Mouse (Mus musculus) MEL (cell line): ENCODE measurements around the gene Dnajc30. TPM values are rescaled to one million over a fixed set of nuclear protein-coding genes. Genes with fewer than 3 reads are reported as not detected.

Experiments used
- DNase-seq: peaks from one replicate; pipeline ENCODE4 v3.0.0; 2011; ENCODE audit warnings: low read depth, low spot score
- H3K27ac ChIP-seq: 2 replicates; pipeline ENCODE4 v1.5.1; 2012; ENCODE audit warnings: low read depth, mild to moderate bottlenecking, control low read depth, low read length, moderate library complexity; ENCODE audit not compliant: control insufficient read depth
- H3K27me3 ChIP-seq, 2 experiments: fragments of 150-350 bp in 1 of 2; sonication (generic) in 1 of 2; 2 replicates each; pipeline ENCODE4 v1.6.1; 2012; ENCODE audit warnings: low read length in 2 of 2, mild to moderate bottlenecking in 2 of 2, improper control_type of control experiment in 1 of 2, moderate library complexity in 1 of 2; ENCODE audit not compliant: insufficient read depth in 2 of 2, control insufficient read depth in 1 of 2
- H3K36me3 ChIP-seq, 2 experiments: 2 replicates each; pipeline ENCODE4 v1.6.1; 2012 to 2014; ENCODE audit warnings: low read length in 2 of 2, improper control_type of control experiment in 1 of 2, inconsistent platforms in 1 of 2, mild to moderate bottlenecking in 1 of 2; ENCODE audit not compliant: insufficient read depth in 2 of 2, control insufficient read depth in 1 of 2
- H3K4me1 ChIP-seq, 2 experiments: fragments of 150-350 bp in 1 of 2; sonication (generic) in 1 of 2; 2 replicates each; pipeline ENCODE4 v1.6.1; 2012; ENCODE audit warnings: low read length in 2 of 2, improper control_type of control experiment in 1 of 2, mild to moderate bottlenecking in 1 of 2; ENCODE audit not compliant: insufficient read depth in 2 of 2, control insufficient read depth in 1 of 2
- H3K4me3 ChIP-seq, 2 experiments: fragments of 150-350 bp in 1 of 2; sonication (generic) in 1 of 2; 2 replicates each; pipeline ENCODE4 v1.5.1; 2012; ENCODE audit warnings: low read depth in 2 of 2, low read length in 2 of 2, mild to moderate bottlenecking in 2 of 2, moderate library complexity in 2 of 2, control low read depth in 1 of 2, improper control_type of control experiment in 1 of 2; ENCODE audit not compliant: control insufficient read depth in 1 of 2, insufficient read depth in 1 of 2
- H3K79me2 ChIP-seq: 2 replicates; pipeline ENCODE4 v1.6.1; 2012; ENCODE audit warnings: mild to moderate bottlenecking, low read length, moderate library complexity; ENCODE audit not compliant: control insufficient read depth, poor library complexity, insufficient read depth
- H3K9ac ChIP-seq: 2 replicates; pipeline ENCODE4 v1.6.1; 2012; ENCODE audit warnings: low read depth, mild to moderate bottlenecking, control low read depth, low read length, moderate library complexity; ENCODE audit not compliant: control insufficient read depth, poor library complexity, severe bottlenecking
- H3K9me3 ChIP-seq: fragments of 150-350 bp; sonication (generic); replicated peaks from 2 replicates; pipeline ENCODE4 v1.6.1; 2012; ENCODE audit warnings: mild to moderate bottlenecking, low read length, improper control_type of control experiment, moderate library complexity; ENCODE audit not compliant: insufficient read depth
- BHLHE40 ChIP-seq: IDR thresholded peaks from 2 replicates; pipeline ENCODE4 v1.6.1; 2012; ENCODE audit warnings: low read depth, mild to moderate bottlenecking, inconsistent platforms, low read length, improper control_type of control experiment, borderline replicate concordance
- CTCF ChIP-seq, 3 experiments: IDR thresholded peaks in 2 of 3; conservative IDR thresholded peaks in 1 of 3; 2 replicates each; pipeline ENCODE4 v1.5.1; 2011 to 2012; ENCODE audit warnings: low read length in 3 of 3, low read depth in 2 of 3, mild to moderate bottlenecking in 2 of 3, improper control_type of control experiment in 1 of 3, inconsistent platforms in 1 of 3, mixed read lengths in 1 of 3, moderate library complexity in 1 of 3; ENCODE audit not compliant: control insufficient read depth in 1 of 3, insufficient read depth in 1 of 3, poor library complexity in 1 of 3, severe bottlenecking in 1 of 3
- GABPA ChIP-seq: IDR thresholded peaks from 2 replicates; pipeline ENCODE4 v1.6.1; 2012; ENCODE audit warnings: low read depth, mild to moderate bottlenecking, inconsistent platforms, low read length, improper control_type of control experiment, moderate library complexity
- HCFC1 ChIP-seq: IDR thresholded peaks from 2 replicates; pipeline ENCODE4 v1.6.1; 2012; ENCODE audit warnings: low read depth, mild to moderate bottlenecking, inconsistent platforms, low read length, improper control_type of control experiment, moderate library complexity
- JUND ChIP-seq: IDR thresholded peaks from 2 replicates; pipeline ENCODE4 v1.6.1; 2011; ENCODE audit warnings: low read depth, mild to moderate bottlenecking, improper control_type of control experiment, low read length
- MAZ ChIP-seq: IDR thresholded peaks from 2 replicates; pipeline ENCODE4 v1.6.1; 2012; ENCODE audit warnings: low read depth, mild to moderate bottlenecking, inconsistent platforms, low read length, improper control_type of control experiment
- MEF2A ChIP-seq: IDR thresholded peaks from 2 replicates; pipeline ENCODE4 v1.6.1; 2014; ENCODE audit warnings: low read depth, mild to moderate bottlenecking, inconsistent platforms, low read length, improper control_type of control experiment; ENCODE audit not compliant: poor library complexity, insufficient replicate concordance, severe bottlenecking; ENCODE audit errors: extremely low read depth
- POLR2AphosphoS5 ChIP-seq: IDR thresholded peaks from 2 replicates; pipeline ENCODE4 v1.6.1; 2012; ENCODE audit warnings: low read depth, borderline replicate concordance, mild to moderate bottlenecking, inconsistent platforms, low read length, moderate library complexity, mixed read lengths
- SIN3A ChIP-seq: IDR thresholded peaks from 2 replicates; pipeline ENCODE4 v1.6.1; 2012; ENCODE audit warnings: low read length, improper control_type of control experiment, inconsistent platforms
- SMC3 ChIP-seq: IDR thresholded peaks from 2 replicates; pipeline ENCODE4 v1.6.1; 2011; ENCODE audit warnings: low read depth, low read length, improper control_type of control experiment
- TAL1 ChIP-seq: IDR thresholded peaks from 2 replicates; pipeline ENCODE4 v1.6.1; 2012; ENCODE audit warnings: mild to moderate bottlenecking, inconsistent platforms, low read length, moderate library complexity, mixed read lengths
- TCF12 ChIP-seq: IDR thresholded peaks from 2 replicates; pipeline ENCODE4 v1.6.1; 2014; ENCODE audit warnings: low read depth, mild to moderate bottlenecking, inconsistent platforms, low read length, improper control_type of control experiment, moderate library complexity
- polyA plus RNA-seq, 2 experiments: library from polyadenylated mRNA; stranded (reverse) in 1 of 2; unstranded in 1 of 2; fragments of >175 nt in 1 of 2; fragments of >200 nt in 1 of 2; gene quantifications; 2 replicates each; pipeline versions ENCODE4 v1.2.1 to v1.2.4; 2012; ENCODE audit warnings: low replicate concordance in 2 of 2, low read depth in 1 of 2; ENCODE audit not compliant: insufficient read length in 2 of 2, insufficient read depth in 1 of 2, missing spikeins in 1 of 2
- total RNA-seq: library from RNA; depleted of rRNA; stranded (reverse); fragments of 300-350 nt; gene quantifications from 2 replicates; pipeline ENCODE4 v1.2.3, GENCODE M21; 2012

Gene Dnajc30
- total and polyA plus RNA-seq, 3 experiments = 7.4 to 15.6 TPM; not detected in 1

- no peak for TF ChIP-seq TCF12
- TF ChIP-seq CTCF (IDR thresholded peaks at IDR 0.05 in 2 of 3, conservative IDR thresholded peaks at IDR 0.05 in 1 of 3; ENCODE audit: control insufficient read depth in 1 of 3, insufficient read depth in 1 of 3, low read depth in 2 of 3, low read length in 3 of 3, poor library complexity in 1 of 3, severe bottlenecking in 1 of 3) = peak; percentile 26 to 55 (median 40); a peak in 5 of 6 replicates
- peak; percentile 19; the same call in 1 of the 2 replicates for TF ChIP-seq SMC3
- peaks cover 0 to 3% of the 10 kb centered on the region in 2 experiments; a peak in 1 of 4 replicates for H3K4me1 ChIP-seq
- H3K4me3 ChIP-seq = no peak overlapping the region
Observed at GRCm38 (mm10) chr5:135016224-135016759, 47.7 kb upstream of the Dnajc30 start.

GRCm38 (mm10) chr5:135021814-135022213 lies 42.2 kb upstream of the Dnajc30 start:
- Histone ChIP-seq H3K27ac (no peak overlapping the region), H3K36me3 (peaks cover 0 to 14% of the 10 kb centered on the region in 2 experiments; a peak in 2 of 4 replicates), H3K4me1 (peaks cover 10 to 25% of the 10 kb centered on the region in 2 experiments), H3K4me3 (no peak overlapping the region), H3K27me3 (no peaks in the 10 kb centered on the region), H3K79me2 (peaks cover 2% of the 10 kb centered on the region; the same call in 1 of the 2 replicates), H3K9ac (no peak overlapping the region), H3K9me3 (no peaks in the 10 kb centered on the region)
- DNase-seq = no peak
- no peak for TF ChIP-seq TAL1
- no peak for TF ChIP-seq SIN3A
- TF ChIP-seq MEF2A = no peak
- TF ChIP-seq MAZ = no peak
- TF ChIP-seq JUND = no peak
- no peak for TF ChIP-seq HCFC1
- no peak for TF ChIP-seq BHLHE40
- no peak for TF ChIP-seq GABPA
- no peak for TF ChIP-seq POLR2AphosphoS5

More at GRCm38 (mm10) chr5:135016224-135016759, 47.7 kb upstream of the Dnajc30 start:
- no peaks in the 10 kb centered on the region for H3K36me3 ChIP-seq
- no peaks in the 10 kb centered on the region for H3K27me3 ChIP-seq
- no peaks in the 10 kb centered on the region for H3K9me3 ChIP-seq
- DNase-seq = no peak
- H3K79me2 ChIP-seq = no peaks in the 10 kb centered on the region
- no peak overlapping the region for H3K27ac ChIP-seq
- H3K9ac ChIP-seq = no peak overlapping the region
